Mouse (Mus musculus): ENCODE data around the gene Dennd1a.
A peak's percentile ranks its signal among the peaks of the same experiment; 100 is the strongest.

Gene Dennd1a

DNA sequence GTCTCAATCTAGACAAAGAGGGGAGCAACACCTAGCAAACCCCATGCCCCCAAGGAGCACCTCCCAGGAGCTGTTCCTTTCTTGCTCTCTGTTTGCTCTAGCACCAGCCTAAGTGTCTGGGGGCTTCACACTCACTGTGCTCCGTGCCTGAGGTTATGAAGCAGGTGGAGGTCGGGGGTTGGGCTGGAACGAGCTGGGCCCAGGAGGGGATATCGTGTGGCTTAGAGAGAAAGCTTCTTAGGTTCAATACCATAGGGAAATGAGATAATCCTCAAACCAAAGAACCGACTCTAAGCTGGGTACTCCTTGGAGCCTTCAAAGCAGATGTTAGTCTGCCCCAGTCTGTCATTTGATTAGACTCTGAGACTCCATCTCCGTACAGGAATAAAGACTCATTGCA, 261.6 kb downstream of the Dennd1a start:
- DNase-seq: no peak

DNA sequence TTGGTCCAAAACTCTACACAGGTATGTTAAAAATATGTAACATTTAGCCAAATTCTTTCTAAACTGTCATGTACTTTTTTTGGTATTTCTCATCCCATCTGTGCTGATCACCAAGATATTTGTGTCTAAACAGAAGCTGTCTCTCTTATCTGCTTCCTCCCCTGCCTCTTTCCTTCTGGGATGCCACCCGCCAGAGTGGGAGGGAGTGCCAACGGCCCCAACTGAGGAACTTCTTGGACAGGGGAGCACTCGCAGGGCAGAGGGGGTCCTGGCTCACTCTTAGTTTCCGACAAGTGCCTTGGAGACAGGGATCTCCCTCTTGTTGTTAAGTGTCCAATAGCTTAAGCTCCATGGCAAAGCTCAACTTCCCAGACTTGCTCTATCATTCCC, 263.5 kb downstream of the Dennd1a start:
- DNase-seq: no peak

DNA sequence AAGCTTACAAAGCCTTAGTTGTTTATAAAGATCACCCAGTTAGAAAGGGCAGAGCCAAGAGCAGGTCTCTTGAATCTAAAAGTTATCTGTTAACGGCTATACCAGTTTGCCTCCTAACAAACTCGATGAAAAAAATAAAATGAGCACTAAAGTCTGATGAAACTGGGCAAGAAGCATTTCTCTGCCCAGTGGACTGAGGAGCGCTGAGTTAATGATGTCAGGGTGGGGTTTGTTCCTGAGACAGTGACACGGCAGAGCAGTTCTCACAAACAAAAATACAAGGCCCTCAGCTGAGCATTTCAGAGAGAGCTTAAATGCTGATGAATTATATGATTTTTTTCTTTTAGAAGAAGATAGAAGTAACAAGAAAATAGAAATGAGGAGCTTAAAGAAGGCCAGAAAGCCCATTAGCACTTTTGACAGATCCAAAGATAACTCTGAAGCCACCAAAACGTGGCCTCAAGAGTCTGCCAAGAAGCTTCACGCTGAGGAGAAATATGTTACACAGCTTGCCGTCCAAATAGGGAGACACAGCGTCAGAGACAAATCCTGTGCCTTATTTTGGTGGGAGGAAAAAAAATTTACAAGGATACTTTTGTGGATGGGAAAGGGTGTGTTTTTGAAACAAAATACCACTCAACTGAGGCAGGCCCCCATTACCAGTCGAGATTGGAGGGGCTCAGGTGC, 264.0 kb downstream of the Dennd1a start:
- no peak for DNase-seq

- no peak for DNase-seq
These were observed 266.0 kb downstream of the Dennd1a start for GRCm38 (mm10) chr2:38021166-38021565.

- no peak for DNase-seq
These were observed 272.5 kb downstream of the Dennd1a start for GRCm38 (mm10) chr2:38014702-38015101.

GRCm38 (mm10) chr2:38013839-38014365, 273.3 kb downstream of the Dennd1a start:
- DNase-seq: no peak

- DNase-seq: no peak
These were observed 280.0 kb downstream of the Dennd1a start for GRCm38 (mm10) chr2:38007238-38007637.

GRCm38 (mm10) chr2:38003183-38003680, 284.0 kb downstream of the Dennd1a start:
- no peak for DNase-seq

DNA sequence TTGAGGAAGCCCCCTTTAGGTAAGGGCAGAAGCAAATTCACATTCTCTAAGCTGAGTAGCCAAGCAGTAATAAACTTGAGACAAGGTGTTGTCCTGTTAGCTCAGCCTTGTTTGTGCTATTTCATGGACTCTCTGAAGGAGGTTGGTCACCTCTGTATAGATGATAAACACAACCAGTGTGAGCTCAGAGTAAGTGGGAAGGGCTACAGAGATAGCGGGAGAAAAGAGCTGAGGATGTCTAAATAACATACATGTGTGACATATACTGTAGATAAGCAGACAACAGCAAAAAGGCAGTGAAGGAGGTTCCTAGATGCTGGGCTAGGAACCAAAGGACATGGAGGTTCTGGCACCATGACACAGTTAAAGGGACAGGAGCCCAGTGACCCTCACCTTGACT, 286.2 kb downstream of the Dennd1a start:
- no peak for DNase-seq

- DNase-seq: no peak
These were observed 289.2 kb downstream of the Dennd1a start for GRCm38 (mm10) chr2:37997966-37998365.

DNA sequence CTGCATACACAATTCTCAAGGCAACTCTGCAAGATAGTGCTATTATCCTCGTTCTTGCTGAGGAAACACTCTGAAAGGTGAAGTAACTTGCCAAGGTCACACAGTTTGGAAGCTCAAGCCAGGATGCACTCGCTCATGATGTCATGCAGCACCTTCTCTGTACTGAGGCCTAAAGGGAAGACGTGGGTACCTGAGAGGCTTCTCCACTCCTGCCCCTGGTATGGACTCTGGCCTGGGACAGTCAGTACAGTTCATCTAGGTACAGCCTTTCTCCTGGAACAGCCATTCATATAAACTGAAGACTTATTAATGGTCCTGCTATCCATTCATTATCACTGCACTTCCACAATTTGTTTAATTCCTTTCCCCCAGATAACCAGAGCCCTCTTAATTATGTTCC, 298.1 kb downstream of the Dennd1a start:
- DNase-seq: no peak

- DNase-seq: no peak
These were observed 298.9 kb downstream of the Dennd1a start for GRCm38 (mm10) chr2:37988301-37988700.

- no peak for DNase-seq
These were observed 301.4 kb downstream of the Dennd1a start for GRCm38 (mm10) chr2:37985690-37986222.

DNA sequence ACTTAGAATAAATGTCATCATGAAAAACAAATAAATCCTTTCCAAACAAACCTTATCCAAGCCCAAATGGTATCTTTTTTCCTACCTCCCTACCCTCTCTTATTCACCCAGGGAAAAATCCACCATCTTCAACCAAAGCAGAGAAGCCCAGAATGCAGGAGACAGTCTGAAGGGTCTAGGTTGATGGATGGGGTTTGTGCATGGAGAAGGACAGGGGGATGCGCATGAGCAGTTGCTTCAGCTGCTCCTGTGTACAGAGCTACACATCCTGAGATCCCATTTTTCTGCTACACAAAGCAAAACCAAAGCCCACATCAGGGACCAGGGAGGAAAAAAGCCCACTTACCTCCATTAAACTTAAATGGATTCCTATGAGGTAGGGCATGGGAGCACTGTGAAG, 304.5 kb downstream of the Dennd1a start:
- DNase-seq: no peak

DNA sequence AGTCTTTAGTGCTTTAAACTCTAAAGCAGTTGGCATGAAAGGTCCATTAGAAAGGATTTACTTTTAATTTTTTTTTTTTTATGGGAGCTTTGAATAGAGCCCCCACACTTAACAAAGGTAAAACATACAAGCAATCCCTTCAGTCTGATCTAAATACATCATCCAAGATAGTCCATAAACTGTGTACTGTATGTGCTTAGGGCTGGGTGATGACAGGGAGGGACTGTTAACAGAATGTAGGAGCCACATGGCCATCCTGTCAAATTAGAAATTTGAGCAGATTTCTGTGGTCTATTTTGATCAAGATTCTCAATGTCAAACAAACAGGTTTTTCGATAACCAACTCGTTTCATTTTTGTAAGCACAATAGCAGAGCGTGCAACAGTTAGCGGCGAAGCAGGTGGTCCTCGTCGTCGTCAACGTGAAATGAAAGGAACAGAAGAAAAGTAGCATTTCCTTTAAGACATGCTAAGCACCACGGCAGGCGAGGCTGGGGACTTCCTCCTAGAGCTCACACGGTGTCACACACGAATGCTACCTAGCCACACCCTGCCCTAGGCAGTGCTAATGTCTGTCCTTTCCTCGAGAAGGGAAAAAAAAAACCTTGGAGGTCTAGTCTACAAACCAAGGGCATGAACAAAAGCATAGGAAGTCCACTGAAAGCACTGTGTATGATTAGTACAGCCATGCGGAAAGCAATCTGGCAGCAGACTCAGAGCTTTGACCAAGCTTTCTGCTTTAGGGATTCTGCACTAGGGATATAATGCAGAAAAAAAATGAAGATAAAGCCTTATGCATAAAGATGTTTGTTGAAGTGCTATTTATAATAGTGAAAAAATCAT, 305.4 kb downstream of the Dennd1a start:
- DNase-seq: peak; percentile 33 to 43

DNA sequence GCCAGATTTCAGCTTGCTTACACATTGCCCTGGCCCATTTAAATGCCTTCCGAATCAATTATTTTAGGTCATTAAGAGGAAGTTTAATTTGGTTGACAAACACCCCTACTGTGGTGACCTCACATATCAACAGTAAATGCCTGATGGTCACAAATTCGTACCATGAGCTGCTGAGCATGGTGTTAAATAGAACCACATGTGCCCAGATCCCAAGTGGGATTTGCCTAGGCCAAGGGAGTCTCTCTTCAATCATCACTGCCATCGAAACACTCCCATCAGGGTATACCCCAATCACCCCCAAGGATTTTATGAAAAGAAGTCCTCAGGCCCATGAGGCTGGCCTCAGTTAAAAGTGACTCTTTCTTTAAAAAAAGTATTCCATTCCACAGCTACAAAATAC, 313.0 kb downstream of the Dennd1a start:
- DNase-seq: no peak

- no peak for DNase-seq
These were observed 314.6 kb downstream of the Dennd1a start for GRCm38 (mm10) chr2:37972621-37973020.

GRCm38 (mm10) chr2:37971726-37972125, 315.5 kb downstream of the Dennd1a start:
- DNase-seq: no peak

DNA sequence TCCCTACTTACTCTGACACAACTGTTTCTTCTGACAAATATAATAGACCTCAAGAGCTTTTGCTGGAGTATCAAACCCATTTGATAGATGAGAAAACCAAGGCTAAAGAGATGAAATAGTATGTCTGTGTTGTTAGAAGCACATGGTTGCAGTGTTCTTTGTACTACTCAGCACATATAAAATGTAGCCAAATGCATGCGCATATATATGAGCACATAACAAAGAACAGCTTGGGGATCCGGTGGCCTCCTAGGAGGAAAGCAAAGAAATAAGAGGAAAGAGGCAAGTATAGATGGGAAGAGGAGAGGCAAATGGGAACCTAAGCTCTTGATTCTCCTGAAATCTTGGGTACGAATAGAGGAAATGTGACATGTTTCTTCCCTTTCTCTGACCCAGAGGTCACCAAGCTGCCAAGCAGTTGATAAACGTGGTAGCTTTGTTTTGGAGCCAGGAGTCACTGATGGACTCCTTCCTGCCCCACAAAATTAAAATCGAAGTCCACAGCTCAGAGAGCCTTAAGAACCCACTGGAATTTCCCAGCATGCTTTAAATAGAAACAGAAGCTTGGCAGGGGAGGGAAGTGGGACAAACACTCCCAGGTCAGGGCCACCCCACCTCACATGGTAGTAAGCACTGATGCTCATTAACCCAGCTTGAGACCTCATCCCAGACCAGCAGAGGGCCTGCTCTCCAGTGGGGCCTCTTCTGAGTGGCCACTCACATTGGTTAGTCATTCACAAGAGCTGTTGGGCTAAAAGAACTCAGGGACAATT, 317.3 kb downstream of the Dennd1a start:
- no peak for DNase-seq

GRCm38 (mm10) chr2:37964534-37964933, 322.7 kb downstream of the Dennd1a start:
- DNase-seq: no peak

DNA sequence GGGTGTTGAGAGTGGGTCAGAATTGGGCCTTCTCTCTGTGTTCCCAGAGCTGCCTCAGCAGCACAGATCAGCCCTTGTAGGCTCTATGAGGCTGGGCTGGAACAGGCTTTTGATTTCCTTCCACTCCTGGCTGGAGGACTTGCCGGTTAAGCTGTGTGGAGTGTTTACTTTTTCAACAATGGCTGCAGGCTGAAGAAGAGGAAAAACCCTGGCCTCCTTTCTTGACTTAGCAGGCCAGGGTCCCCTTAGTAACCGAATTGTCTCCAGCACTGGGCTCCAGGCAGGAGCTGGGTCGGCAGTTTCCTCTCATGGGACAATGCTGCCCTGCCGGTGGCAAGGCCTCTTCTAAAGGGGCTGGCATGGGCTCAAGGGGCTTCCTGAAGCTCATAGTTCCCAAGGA, 323.8 kb downstream of the Dennd1a start:
- DNase-seq: no peak

DNA sequence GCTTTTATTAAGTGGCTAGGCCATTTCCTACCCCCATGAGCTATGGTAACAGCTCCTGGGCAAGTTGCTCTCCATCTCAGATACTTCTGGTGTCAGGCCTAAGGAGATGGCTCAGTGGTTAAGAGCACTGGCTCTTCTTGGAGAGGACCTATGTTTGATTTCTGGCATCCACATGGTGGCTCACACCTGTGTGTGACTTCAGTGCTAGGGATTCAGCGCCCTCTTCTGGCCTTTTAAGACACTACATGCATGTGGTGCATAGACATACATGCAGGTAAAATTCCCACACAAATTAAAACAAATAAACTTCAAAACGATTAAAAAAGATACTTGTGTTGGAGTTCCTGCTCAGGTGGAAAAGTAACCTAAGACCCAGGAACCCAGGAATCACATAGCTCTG, 338.8 kb downstream of the Dennd1a start:
- peak; percentile 13 to 14 for DNase-seq

Measured in thymus, postnatal 36 days (tissue).